Mouse (Mus musculus) intestine, embryonic 15.5 days (tissue): ENCODE measurements around the gene Sfxn3. TPM values are rescaled to one million over a fixed set of nuclear protein-coding genes. Genes with fewer than 3 reads are reported as not detected.
A peak's percentile ranks its signal among the peaks of the same experiment; 100 is the strongest.

Source experiments
- ATAC-seq: fragments of 200-750 bp; cut with Nextera tagmentation; 2 replicates; pipeline ENCODE4 v1.8.0; 2017; ENCODE audit warnings: moderate TSS enrichment, moderate library complexity
- H3K27ac ChIP-seq: fragments of 300-500 bp; sonication (generic); 2 replicates; pipeline ENCODE4 v1.5.1; 2015; ENCODE audit warnings: mild to moderate bottlenecking, inconsistent platforms
- H3K27me3 ChIP-seq: fragments of 300-500 bp; sonication (generic); replicated peaks from 2 replicates; pipeline ENCODE4 v1.6.1; 2015; ENCODE audit warnings: inconsistent platforms
- H3K36me3 ChIP-seq: fragments of 300-500 bp; sonication (generic); 2 replicates; pipeline ENCODE4 v1.6.1; 2015; ENCODE audit warnings: inconsistent platforms
- H3K4me1 ChIP-seq: fragments of 300-500 bp; sonication (generic); replicated peaks from 2 replicates; pipeline ENCODE4 v1.6.1; 2015; ENCODE audit warnings: inconsistent platforms
- H3K4me2 ChIP-seq: fragments of 300-500 bp; sonication (generic); replicated peaks from 2 replicates; pipeline ENCODE4 v1.6.1; 2015; ENCODE audit warnings: mild to moderate bottlenecking, inconsistent platforms
- H3K4me3 ChIP-seq: fragments of 300-500 bp; sonication (generic); replicated peaks from 2 replicates; pipeline ENCODE4 v1.5.1; 2015; ENCODE audit warnings: inconsistent platforms
- H3K9ac ChIP-seq: fragments of 300-500 bp; sonication (generic); 2 replicates; pipeline ENCODE4 v1.6.1; 2015; ENCODE audit warnings: inconsistent platforms
- H3K9me3 ChIP-seq: fragments of 300-500 bp; sonication (generic); 2 replicates; pipeline ENCODE4 v1.6.1; 2016; ENCODE audit warnings: inconsistent platforms
- WGBS: fragments of 180-500 bp; shearing (Covaris S2); methylation state at CpG from one replicate; pipeline ENCODE4 v1.1.7; 2015; 5-methylcytosine and 5-hydroxymethylcytosine counted together
- polyA plus RNA-seq: library from polyadenylated mRNA; unstranded; fragments of >200 nt; fragmentation: Nextera tagmentation; extraction: Ambion mirVana; gene quantifications from 2 replicates; pipeline ENCODE4 v1.2.1, GENCODE M21; 2015

Sfxn3 gene
- polyA plus RNA-seq, 1 experiment from 2014 or later = 19.4 TPM

DNA sequence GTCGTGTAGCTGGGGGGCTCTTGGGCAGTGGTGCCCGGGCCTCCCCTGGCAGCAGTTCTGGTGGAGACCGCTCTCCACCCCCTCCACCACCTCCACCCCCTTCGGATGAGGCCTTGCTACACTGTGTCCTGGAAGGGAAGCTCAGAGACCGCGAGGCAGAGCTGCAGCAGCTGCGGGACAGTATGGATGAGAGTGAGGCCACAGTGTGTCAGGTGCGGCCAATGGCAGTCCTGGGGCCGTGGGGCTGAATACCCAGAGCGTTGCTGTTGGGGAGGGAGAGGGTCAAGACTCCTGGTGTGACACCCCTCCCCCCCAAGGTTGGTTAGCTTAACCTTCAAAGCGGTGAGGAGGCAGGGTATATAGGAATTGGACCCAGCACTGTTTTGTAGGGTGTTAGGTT, 23.3 kb upstream of the Sfxn3 start:
- Histone ChIP-seq H3K4me1 (peaks cover 45% of the 10 kb centered on the region), H3K4me3 (no peak overlapping the region), H3K27ac (no peak overlapping the region), H3K9ac (no peak overlapping the region), H3K9me3 (no peaks in the 10 kb centered on the region), H3K27me3 (no peaks in the 10 kb centered on the region), H3K36me3 (peaks cover 33% of the 10 kb centered on the region), H3K4me2 (no peak overlapping the region)
- no peak for ATAC-seq
- WGBS = 78% methylated on average over 11 of the region's 11 CpGs

DNA sequence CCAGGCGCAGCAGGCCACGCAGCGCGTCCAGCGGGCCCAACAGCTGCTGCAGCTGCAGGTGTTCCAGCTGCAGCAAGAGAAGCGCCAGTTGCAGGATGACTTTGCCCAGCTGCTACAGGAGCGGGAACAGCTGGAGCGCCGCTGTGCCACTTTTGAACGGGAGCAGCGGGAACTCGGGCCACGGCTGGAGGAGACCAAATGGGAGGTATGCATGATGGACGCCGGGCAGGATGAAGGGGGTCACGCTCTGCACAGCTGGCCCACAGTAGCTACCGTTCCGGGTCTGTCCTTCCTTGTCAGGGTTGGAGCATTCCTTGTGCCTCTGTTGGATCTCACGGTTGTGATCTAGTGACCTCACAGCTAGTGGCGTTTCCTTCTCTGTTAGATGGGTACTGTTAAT, 22.5 kb upstream of the Sfxn3 start:
- 84% methylated on average over 20 of the region's 20 CpGs for WGBS
- H3K4me2 ChIP-seq = no peak overlapping the region
- peaks cover 38% of the 10 kb centered on the region for H3K4me1 ChIP-seq
- H3K4me3 ChIP-seq = no peak overlapping the region
- peaks cover 33% of the 10 kb centered on the region for H3K36me3 ChIP-seq
- H3K9me3 ChIP-seq = no peaks in the 10 kb centered on the region
- H3K9ac ChIP-seq = no peak overlapping the region
- no peak for ATAC-seq
- no peaks in the 10 kb centered on the region for H3K27me3 ChIP-seq
- H3K27ac ChIP-seq = no peak overlapping the region

- Histone ChIP-seq H3K4me3 (no peak overlapping the region), H3K9ac (no peak overlapping the region), H3K27ac (no peak overlapping the region), H3K4me2 (no peak overlapping the region), H3K9me3 (no peaks in the 10 kb centered on the region), H3K27me3 (no peaks in the 10 kb centered on the region), H3K4me1 (peaks cover 34% of the 10 kb centered on the region), H3K36me3 (peaks cover 33% of the 10 kb centered on the region)
- WGBS = 93% methylated on average over 37 of the region's 37 CpGs
- no peak for ATAC-seq
Observed at GRCm38 (mm10) chr19:45025937-45026568, 21.2 kb upstream of the Sfxn3 start.

DNA sequence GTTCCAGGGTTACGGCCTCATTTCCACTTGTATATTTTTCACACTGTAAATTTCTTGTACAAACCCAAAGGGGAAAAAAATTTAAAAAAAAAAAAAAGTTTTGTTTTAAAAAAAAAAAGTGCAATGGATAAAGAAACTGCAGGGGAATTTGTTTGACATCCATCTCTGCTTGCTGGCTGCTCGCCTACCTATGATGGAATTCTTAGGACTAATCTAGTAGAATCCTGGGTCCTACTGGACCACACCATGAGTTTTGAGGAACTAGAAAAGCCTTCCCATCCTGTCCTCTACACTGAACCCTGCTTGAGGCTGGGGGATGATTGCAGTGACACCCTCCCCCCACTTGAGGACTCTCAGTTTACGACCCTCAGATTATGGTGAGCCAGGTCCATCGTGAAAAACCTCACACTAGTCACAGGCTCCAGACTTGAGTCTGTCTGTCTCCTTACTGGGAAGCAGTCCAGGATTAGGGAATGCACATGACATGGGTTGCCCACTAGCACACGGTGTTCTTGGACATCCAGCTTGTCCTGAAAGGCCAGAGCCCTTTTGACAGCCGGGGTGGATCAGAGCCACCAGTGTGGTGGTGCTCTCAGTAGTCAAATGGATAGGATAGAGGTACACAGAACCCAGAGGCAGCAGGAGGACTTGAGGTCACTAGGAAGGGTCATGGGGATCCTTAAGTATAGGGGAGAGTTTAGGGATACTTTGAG, 20.2 kb upstream of the Sfxn3 start:
- Histone ChIP-seq H3K27me3 (no peaks in the 10 kb centered on the region), H3K4me3 (no peak overlapping the region), H3K4me2 (no peak overlapping the region), H3K4me1 (peaks cover 35% of the 10 kb centered on the region), H3K36me3 (peaks cover 30% of the 10 kb centered on the region), H3K9ac (no peak overlapping the region), H3K9me3 (no peaks in the 10 kb centered on the region), H3K27ac (no peak overlapping the region)
- WGBS = 72% methylated on average over 6 of the region's 6 CpGs
- no peak for ATAC-seq

GRCm38 (mm10) chr19:45027848-45028247, 19.5 kb upstream of the Sfxn3 start:
- Histone ChIP-seq H3K9me3 (no peaks in the 10 kb centered on the region), H3K36me3 (peaks cover 27% of the 10 kb centered on the region), H3K27ac (no peak overlapping the region), H3K4me1 (peaks cover 41% of the 10 kb centered on the region), H3K27me3 (no peaks in the 10 kb centered on the region), H3K9ac (no peak overlapping the region), H3K4me2 (no peak overlapping the region), H3K4me3 (no peak overlapping the region)
- 88% methylated on average over 6 of the region's 6 CpGs for WGBS
- ATAC-seq = no peak

- H3K36me3 ChIP-seq = peaks cover 22% of the 10 kb centered on the region
- peaks cover 44% of the 10 kb centered on the region for H3K4me1 ChIP-seq
Observed at GRCm38 (mm10) chr19:45028746-45029145, 18.6 kb upstream of the Sfxn3 start.

DNA sequence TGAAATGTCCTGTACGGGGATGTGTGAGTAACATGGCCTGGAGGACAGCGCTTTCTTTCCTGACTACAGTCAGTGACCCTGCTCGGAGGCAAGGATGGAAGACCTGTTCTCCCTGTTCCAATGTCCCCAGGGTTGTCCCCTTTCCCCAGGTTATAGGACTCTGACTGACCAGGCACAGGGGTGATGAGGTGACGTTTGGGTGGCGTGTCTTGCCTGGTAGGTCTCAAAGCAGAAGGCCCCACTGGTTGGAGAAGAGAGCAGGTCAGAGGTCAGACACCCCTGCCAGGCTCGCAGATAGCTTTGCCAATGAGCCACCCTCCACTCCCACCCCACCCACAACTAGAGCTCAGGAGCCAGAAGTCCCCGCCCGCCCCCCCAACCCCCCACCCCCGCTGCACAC, 17.7 kb upstream of the Sfxn3 start:
- Histone ChIP-seq H3K4me2 (no peak overlapping the region), H3K27ac (no peak overlapping the region), H3K4me3 (no peak overlapping the region), H3K9me3 (no peaks in the 10 kb centered on the region), H3K27me3 (no peaks in the 10 kb centered on the region), H3K9ac (no peak overlapping the region), H3K4me1 (peaks cover 41% of the 10 kb centered on the region), H3K36me3 (peaks cover 19% of the 10 kb centered on the region)
- no peak for ATAC-seq
- WGBS = 56% methylated on average over 9 of the region's 9 CpGs

More at GRCm38 (mm10) chr19:45028746-45029145, 18.6 kb upstream of the Sfxn3 start:
- H3K4me3 ChIP-seq = no peak overlapping the region
- no peak overlapping the region for H3K4me2 ChIP-seq
- no peak overlapping the region for H3K9ac ChIP-seq
- ATAC-seq = no peak
- H3K27me3 ChIP-seq = no peaks in the 10 kb centered on the region
- H3K9me3 ChIP-seq = no peaks in the 10 kb centered on the region
- H3K27ac ChIP-seq = 0 out of 2 replicates have a peak overlapping the region, but pooled peaks have one; percentile 9
- 65% methylated on average over 19 of the region's 19 CpGs for WGBS

GRCm38 (mm10) chr19:45030111-45030510, 17.2 kb upstream of the Sfxn3 start:
- H3K9ac ChIP-seq = no peak overlapping the region
- no peak overlapping the region for H3K27ac ChIP-seq
- H3K36me3 ChIP-seq = peaks cover 14% of the 10 kb centered on the region
- 0 out of 2 replicates have a peak, but pooled peaks have one; percentile 2 for ATAC-seq
- 28% methylated on average over 8 of the region's 8 CpGs for WGBS
- no peak overlapping the region for H3K4me3 ChIP-seq
- no peaks in the 10 kb centered on the region for H3K9me3 ChIP-seq
- no peaks in the 10 kb centered on the region for H3K27me3 ChIP-seq
- peaks cover 41% of the 10 kb centered on the region for H3K4me1 ChIP-seq
- no peak overlapping the region for H3K4me2 ChIP-seq

DNA sequence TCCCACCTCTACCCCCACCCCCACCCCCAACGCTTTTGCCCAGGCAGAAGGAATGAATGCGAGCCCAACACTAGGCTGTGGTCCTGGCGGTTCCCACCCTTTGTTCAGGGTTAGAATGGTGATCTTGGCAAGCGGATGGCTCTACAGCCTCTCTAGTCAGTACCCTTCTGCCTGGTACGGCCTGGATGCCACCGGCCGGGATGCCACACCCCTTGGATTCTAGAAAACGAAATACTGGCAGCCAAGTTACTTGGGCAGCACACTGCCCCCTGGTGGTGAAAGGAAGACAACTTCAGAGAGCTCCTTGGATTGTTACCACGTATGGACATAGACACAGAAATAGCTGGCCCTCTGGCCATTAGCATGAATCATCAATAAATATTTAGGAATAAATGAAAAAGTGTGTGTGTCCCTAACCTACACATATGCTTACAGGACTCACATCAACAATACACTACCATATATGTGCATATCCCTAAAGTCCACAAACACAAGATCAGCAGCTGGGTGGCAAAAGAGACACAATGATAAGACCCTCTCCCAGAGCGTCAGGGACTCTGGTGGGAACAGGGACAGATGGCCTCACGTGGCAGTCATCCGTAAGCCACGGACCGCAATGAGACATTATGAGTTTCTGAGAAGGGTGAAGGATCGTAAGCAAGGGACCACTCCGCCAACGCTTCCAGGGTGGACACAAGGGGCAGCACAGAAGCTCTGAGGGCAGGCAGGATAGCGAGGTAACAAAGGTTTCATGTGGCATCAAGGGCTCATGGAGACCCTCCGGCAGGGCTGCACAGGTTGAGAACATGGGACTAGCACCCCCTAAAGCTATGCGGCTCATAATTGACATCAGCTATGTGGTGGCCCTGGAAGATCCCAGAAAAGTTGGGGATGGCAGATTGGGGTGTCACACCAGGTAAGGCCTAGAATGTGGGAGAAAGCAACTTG, 16.3 kb upstream of the Sfxn3 start:
- Histone ChIP-seq H3K36me3 (peaks cover 6% of the 10 kb centered on the region), H3K4me3 (peak overlapping the region; percentile 13), H3K9me3 (no peaks in the 10 kb centered on the region), H3K4me1 (peaks cover 41% of the 10 kb centered on the region), H3K27me3 (no peaks in the 10 kb centered on the region), H3K27ac (no peak overlapping the region), H3K4me2 (peak overlapping the region; percentile 50), H3K9ac (no peak overlapping the region)
- peak; percentile 18; the same call in 1 of the 2 replicates for ATAC-seq
- 41% methylated on average over 20 of the region's 20 CpGs for WGBS

DNA sequence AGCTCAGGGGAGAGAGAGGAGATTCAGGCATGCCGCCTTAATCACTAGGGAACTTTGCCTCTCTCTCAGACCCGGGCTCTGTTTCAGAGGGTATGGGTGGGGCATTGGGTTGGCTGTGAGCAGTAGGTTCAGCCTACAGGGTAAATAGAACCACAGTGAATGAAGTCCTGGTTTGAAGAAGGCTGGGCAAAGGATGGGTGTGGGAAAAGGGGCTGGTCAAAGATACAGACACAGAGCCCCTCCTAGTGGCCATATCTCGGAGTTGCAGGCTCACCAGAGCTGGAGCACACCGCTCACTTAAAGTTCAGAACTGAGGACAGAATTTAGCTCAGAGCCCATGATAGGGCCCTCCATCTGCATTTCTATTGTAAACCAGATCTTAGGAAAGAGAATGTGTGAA, 15.5 kb upstream of the Sfxn3 start:
- no peak overlapping the region for H3K27ac ChIP-seq
- ATAC-seq = peak; percentile 56
- peaks cover 37% of the 10 kb centered on the region for H3K4me1 ChIP-seq
- no peak overlapping the region for H3K4me2 ChIP-seq
- no peaks in the 10 kb centered on the region for H3K9me3 ChIP-seq
- H3K9ac ChIP-seq = no peak overlapping the region
- H3K4me3 ChIP-seq = no peak overlapping the region
- WGBS = 21% methylated on average over 4 of the region's 4 CpGs
- H3K27me3 ChIP-seq = no peaks in the 10 kb centered on the region
- no peaks in the 10 kb centered on the region for H3K36me3 ChIP-seq

- WGBS = 52% methylated on average over 17 of the region's 17 CpGs
- H3K4me3 ChIP-seq = no peak overlapping the region
Observed at GRCm38 (mm10) chr19:45032570-45033332, 14.6 kb upstream of the Sfxn3 start.

More at GRCm38 (mm10) chr19:45032570-45033332, 14.6 kb upstream of the Sfxn3 start:
- H3K4me2 ChIP-seq = no peak overlapping the region
- H3K9me3 ChIP-seq = no peaks in the 10 kb centered on the region
- no peak overlapping the region for H3K9ac ChIP-seq
- no peak for ATAC-seq
- H3K27ac ChIP-seq = no peak overlapping the region
- no peaks in the 10 kb centered on the region for H3K36me3 ChIP-seq
- peaks cover 32% of the 10 kb centered on the region for H3K4me1 ChIP-seq
- H3K27me3 ChIP-seq = no peaks in the 10 kb centered on the region
